Mouse (Mus musculus) thymus, adult 18-20 months (tissue): ENCODE results near the gene Pax6.

Source experiments
- DNase-seq, 2 experiments: peaks; one replicate each; pipeline ENCODE4 v3.0.0; 2022; ENCODE audit warnings: mixed read lengths in 2 of 2

Gene Pax6

GRCm38 (mm10) chr2:105671798-105672595 is 3.3 kb downstream of the Pax6 start:
- DNase-seq, result no peak

- no peak for DNase-seq
These were observed 3.9 kb downstream of the Pax6 start for GRCm38 (mm10) chr2:105672596-105672960.

DNA sequence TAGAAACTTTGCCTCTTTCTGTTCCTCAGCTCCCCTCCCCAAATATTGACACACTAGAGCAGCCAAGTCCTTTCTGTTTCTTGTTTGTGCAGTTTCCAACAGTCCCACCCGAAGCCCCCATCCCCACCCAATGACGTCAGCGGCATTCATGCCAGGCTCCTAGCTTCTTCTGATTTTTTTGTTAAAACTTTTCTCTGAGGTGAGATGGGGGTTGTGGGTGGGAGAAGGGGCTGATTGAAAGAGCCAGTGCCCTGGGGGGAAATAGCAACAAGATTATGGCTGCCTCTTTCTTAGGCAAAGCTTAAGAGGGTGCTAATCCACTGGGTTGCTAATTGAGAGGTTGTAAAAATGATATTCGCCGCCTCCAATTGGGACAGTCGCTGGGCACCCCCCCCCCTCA is 4.4 kb downstream of the Pax6 start:
- no peak for DNase-seq

- no peak for DNase-seq
These were observed 4.9 kb downstream of the Pax6 start for GRCm38 (mm10) chr2:105673631-105674060.

- DNase-seq, result no peak
These were observed 5.6 kb downstream of the Pax6 start for GRCm38 (mm10) chr2:105674061-105674874.

GRCm38 (mm10) chr2:105674875-105675729 is 6.4 kb downstream of the Pax6 start:
- DNase-seq, result no peak

- DNase-seq, result no peak
These were observed 7.0 kb downstream of the Pax6 start for GRCm38 (mm10) chr2:105675730-105676079.

- no peak for DNase-seq
These were observed 7.6 kb downstream of the Pax6 start for GRCm38 (mm10) chr2:105676080-105676908.

- no peak for DNase-seq
These were observed 8.3 kb downstream of the Pax6 start for GRCm38 (mm10) chr2:105676909-105677433.

DNA sequence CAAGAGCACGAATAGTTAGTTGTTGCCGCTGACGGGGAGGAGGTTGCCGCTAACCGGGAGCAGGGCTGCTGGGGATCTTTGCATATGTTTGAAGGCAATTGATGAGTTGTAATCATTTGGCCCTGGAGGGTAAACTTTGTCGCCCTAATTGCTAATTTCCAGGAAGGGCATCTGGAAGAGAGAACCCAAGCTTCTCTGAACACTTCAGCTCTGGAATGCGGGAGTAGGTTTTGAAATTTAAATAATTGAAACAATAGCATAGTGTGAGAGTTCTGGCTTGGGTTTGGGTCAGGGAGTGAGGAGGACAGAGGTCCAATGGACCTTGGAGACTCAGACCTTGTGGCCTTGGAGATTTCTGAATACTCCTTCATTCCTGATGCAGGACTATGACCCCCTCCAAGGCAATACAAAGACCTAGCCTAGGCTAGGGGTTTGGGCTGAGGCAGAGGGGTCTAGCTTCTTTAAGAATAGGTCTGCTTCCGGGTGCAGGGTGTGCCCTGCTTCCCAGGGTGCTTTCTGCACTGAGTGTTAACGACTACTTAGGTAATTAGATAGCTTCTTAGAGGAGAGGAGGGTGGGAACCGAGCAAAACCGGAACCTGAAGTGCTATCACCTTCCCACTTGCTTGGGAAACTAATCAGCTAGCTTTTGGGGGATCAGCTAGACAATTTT is 8.9 kb downstream of the Pax6 start:
- DNase-seq, result no peak

- no peak for DNase-seq
These were observed 9.6 kb downstream of the Pax6 start for GRCm38 (mm10) chr2:105678306-105678705.

- DNase-seq, result no peak
These were observed 10.2 kb downstream of the Pax6 start for GRCm38 (mm10) chr2:105678880-105679321.

- DNase-seq, result no peak
These were observed 10.6 kb downstream of the Pax6 start for GRCm38 (mm10) chr2:105679331-105679730.

DNA sequence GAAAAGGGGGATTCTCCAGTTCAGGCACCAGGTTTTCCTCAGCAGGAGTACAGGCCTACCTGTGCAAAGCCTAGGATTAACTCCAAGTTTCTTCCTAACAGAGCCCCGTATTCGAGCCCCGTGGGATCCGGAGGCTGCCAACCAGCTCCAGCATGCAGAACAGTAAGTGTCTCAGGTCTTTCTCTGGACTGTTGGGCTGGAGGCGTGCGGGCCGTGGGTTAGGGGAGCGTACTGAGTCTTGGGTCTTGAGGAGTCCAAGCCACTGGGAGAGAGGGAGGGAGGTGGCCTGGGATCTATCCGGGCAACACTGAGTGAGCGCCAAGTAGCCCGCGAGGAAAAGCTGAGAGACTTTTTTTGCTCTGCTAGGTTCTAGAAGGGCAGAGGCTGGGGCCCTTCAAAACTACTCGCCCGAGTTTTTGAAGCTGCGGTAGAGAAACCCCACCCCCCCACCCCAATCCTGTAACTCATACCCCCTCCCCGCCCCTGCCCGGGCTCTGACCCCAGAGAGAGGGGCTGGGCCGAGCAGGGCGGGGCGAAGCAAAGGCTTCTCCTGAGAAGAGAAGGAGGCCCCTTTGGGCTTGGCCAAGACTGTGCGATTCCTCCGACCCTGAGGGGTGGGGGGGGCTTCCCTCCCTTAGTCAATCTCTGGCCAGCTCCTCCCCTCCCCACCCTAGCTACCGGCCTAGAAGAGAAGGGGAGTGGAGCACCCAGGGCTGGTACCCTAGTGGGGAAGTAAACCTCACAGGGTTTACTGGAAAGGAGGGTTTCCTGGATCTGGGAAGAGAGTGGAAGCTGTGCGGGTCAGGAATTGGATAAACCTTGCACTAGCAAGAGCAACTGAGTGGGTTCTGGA is 11.7 kb downstream of the Pax6 start:
- DNase-seq, result no peak

DNA sequence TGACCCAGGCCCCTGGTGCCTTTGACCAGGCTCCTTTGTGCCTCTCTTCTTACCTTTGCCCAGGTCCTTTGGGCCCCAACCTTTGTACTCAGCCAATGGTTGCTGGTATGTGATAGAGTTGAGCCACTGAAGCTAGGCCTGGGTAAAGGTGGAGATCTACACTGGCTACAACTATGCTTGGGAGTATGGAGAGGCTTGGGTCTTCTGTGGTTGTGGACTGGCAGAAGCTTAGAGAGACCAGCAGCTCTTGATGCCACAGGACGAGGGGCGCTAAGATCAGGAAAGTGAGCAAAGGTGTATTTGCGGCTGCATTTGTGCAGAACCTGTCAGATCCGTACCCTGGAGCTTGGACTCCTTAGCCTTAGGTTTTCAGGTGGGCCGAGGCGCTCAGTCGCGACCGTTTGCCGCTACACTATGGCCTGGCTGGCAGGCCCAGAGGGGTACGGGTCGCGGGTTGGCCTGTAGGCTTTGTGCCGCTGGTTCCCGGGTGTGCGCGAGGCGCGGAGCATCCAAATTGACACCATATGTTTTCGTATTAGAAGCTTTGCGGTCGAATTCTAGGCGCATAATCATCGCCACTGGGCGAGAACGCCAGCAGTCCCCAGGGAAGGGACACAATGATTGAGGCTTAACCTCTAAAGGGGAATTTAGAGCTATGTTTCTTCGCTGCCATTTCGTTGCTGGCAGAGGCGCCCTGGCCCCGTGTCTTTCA is 12.5 kb downstream of the Pax6 start:
- no peak for DNase-seq

GRCm38 (mm10) chr2:105682011-105682501 is 13.4 kb downstream of the Pax6 start:
- DNase-seq, result no peak

DNA sequence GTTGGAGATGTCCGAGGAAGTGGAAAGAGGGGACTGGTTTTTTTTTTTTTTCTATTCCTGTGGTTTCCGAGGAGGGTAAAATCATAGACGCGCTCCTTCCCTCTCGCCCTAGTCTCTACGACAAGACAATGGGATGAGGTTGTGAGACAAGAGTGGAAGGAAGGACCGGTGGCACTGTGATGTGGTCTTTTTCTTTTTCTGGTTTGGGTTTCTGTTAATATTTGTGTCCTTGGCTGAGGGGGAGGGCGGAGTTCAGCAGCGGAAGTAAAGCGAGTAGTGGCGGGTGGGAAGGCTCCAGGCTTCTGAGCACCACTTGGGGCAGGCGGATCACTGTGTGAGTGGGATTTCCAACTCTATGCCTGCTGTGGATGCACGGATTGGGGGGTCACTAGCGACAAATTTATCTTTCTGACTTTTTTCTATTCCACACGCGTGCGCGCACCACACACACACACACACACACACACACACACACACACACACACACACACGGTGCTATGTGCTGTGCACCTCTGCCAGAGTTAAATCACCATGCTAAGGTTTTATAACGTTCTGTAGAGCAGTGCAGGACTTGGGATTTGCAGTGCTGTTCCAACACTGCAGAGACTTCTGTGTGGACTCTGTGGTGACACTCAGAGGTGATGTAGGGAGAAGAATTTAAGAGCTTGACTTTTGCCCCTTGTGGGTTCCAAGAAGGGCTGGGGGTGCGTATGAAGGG is 14.1 kb downstream of the Pax6 start:
- DNase-seq, result no peak

GRCm38 (mm10) chr2:105683771-105684410 is 15.2 kb downstream of the Pax6 start:
- DNase-seq, result no peak
